Mouse (Mus musculus): Measurements from ENCODE around the gene Cc2d1b. TPM values are rescaled to one million over a fixed set of nuclear protein-coding genes. Genes with fewer than 3 reads are reported as not detected.

The Cc2d1b gene
- polyA plus RNA-seq, 1 experiment from 2014 or later = 27.7 TPM

Other genes starting within 250 kb of the Cc2d1b start
- gene Shisal2a, start 236.6 kb upstream of the Cc2d1b start, polyA plus RNA-seq (2016; fragmentation: Nextera tagmentation; extraction: Ambion mirVana) = 1.7 and 1.8 TPM in 2 replicates
- 30.5 and 34.8 TPM in 2 replicates for gene Gpx7, start 213.0 kb upstream of the Cc2d1b start, polyA plus RNA-seq (2016; fragmentation: Nextera tagmentation; extraction: Ambion mirVana)
- 83.3 and 85.1 TPM in 2 replicates for gene Tut4, start 160.5 kb upstream of the Cc2d1b start, polyA plus RNA-seq (2016; fragmentation: Nextera tagmentation; extraction: Ambion mirVana)
- gene Prpf38a, start 40.6 kb upstream of the Cc2d1b start, polyA plus RNA-seq (2016; fragmentation: Nextera tagmentation; extraction: Ambion mirVana) = 130 and 136 TPM in 2 replicates
- 25.0 and 27.1 TPM in 2 replicates for gene Orc1, start 40.5 kb upstream of the Cc2d1b start, polyA plus RNA-seq (2016; fragmentation: Nextera tagmentation; extraction: Ambion mirVana)
- gene 3110021N24Rik, start 99.7 kb downstream of the Cc2d1b start, polyA plus RNA-seq (2016; fragmentation: Nextera tagmentation; extraction: Ambion mirVana) = 1.5 and 1.8 TPM in 2 replicates
- 5.2 and 5.3 TPM in 2 replicates for gene Zfyve9, start 160.9 kb downstream of the Cc2d1b start, polyA plus RNA-seq (2016; fragmentation: Nextera tagmentation; extraction: Ambion mirVana)
- gene Btf3l4, start 213.7 kb downstream of the Cc2d1b start, polyA plus RNA-seq (2016; fragmentation: Nextera tagmentation; extraction: Ambion mirVana) = 213 and 218 TPM in 2 replicates
- 91.5 and 94.5 TPM in 2 replicates for gene Txndc12, start 214.7 kb downstream of the Cc2d1b start, polyA plus RNA-seq (2016; fragmentation: Nextera tagmentation; extraction: Ambion mirVana)
- gene Kti12, start 227.8 kb downstream of the Cc2d1b start, polyA plus RNA-seq (2016; fragmentation: Nextera tagmentation; extraction: Ambion mirVana) = 64.1 and 65.3 TPM in 2 replicates
- gene A730015C16Rik, start 228.7 kb downstream of the Cc2d1b start, polyA plus RNA-seq (2016; fragmentation: Nextera tagmentation; extraction: Ambion mirVana) = 1.4 and 1.7 TPM in 2 replicates